Mouse (Mus musculus): ENCODE results near the gene Gjc2.
"Not testable (repeated sequence)": the region's sequence is repeated elsewhere in the genome, so short reads cannot be mapped to it uniquely, and the experiment has no call there.

The Gjc2 gene

GRCm38 (mm10) chr11:59182864-59183331 lies at the start of gene Gjc2:
Gjc2 (minus strand) TSS chr11:59183213.
- no peak for DNase-seq (ENCODE audit: low read depth, low spot score)

GRCm38 (mm10) chr11:59232797-59233196 lies 49.8 kb upstream of the Gjc2 start:
- no peak for DNase-seq (ENCODE audit: low read depth, low spot score)

GRCm38 (mm10) chr11:59230144-59230760 lies 47.2 kb upstream of the Gjc2 start:
- no peak for DNase-seq (ENCODE audit: low read depth, low spot score)

- DNase-seq (ENCODE audit: low read depth, low spot score), result peak; percentile 81
Observed at GRCm38 (mm10) chr11:59228122-59228953, 45.3 kb upstream of the Gjc2 start, which contains the start of gene Arf1. Arf1 (minus strand) TSS chr11:59228270.

- DNase-seq (ENCODE audit: low read depth, low spot score), result no peak
Observed at GRCm38 (mm10) chr11:59227604-59228121, 44.6 kb upstream of the Gjc2 start.

GRCm38 (mm10) chr11:59226787-59227603 lies 44.0 kb upstream of the Gjc2 start:
- no peak for DNase-seq (ENCODE audit: low read depth, low spot score)

GRCm38 (mm10) chr11:59226251-59226650 lies 43.2 kb upstream of the Gjc2 start:
- DNase-seq (ENCODE audit: low read depth, low spot score), result no peak

- no peak for DNase-seq (ENCODE audit: low read depth, low spot score)
Observed at GRCm38 (mm10) chr11:59225167-59225566, 42.2 kb upstream of the Gjc2 start.

GRCm38 (mm10) chr11:59224470-59224869 lies 41.5 kb upstream of the Gjc2 start:
- no peak for DNase-seq (ENCODE audit: low read depth, low spot score)

- DNase-seq (ENCODE audit: low read depth, low spot score), result no peak
Observed at GRCm38 (mm10) chr11:59224025-59224424, 41.0 kb upstream of the Gjc2 start.

GRCm38 (mm10) chr11:59222306-59222705 lies 39.3 kb upstream of the Gjc2 start:
- no peak for DNase-seq (ENCODE audit: low read depth, low spot score)

- DNase-seq (ENCODE audit: low read depth, low spot score), result no peak
Observed at GRCm38 (mm10) chr11:59221604-59222003, 38.6 kb upstream of the Gjc2 start.

GRCm38 (mm10) chr11:59219064-59219463 lies 36.1 kb upstream of the Gjc2 start:
- no peak for DNase-seq (ENCODE audit: low read depth, low spot score)

- no peak for DNase-seq (ENCODE audit: low read depth, low spot score)
Observed at GRCm38 (mm10) chr11:59218389-59218998, 35.5 kb upstream of the Gjc2 start.

GRCm38 (mm10) chr11:59216955-59217354 lies 33.9 kb upstream of the Gjc2 start:
- no peak for DNase-seq (ENCODE audit: low read depth, low spot score)

GRCm38 (mm10) chr11:59212892-59213494 lies 30.0 kb upstream of the Gjc2 start:
- no peak for DNase-seq (ENCODE audit: low read depth, low spot score)

GRCm38 (mm10) chr11:59212320-59212719 lies 29.3 kb upstream of the Gjc2 start:
- not testable (repeated sequence) for DNase-seq (ENCODE audit: low read depth, low spot score)

- DNase-seq (ENCODE audit: low read depth, low spot score), result not testable (repeated sequence)
Observed at GRCm38 (mm10) chr11:59211561-59211960, 28.5 kb upstream of the Gjc2 start.

GRCm38 (mm10) chr11:59210020-59210419 lies 27.0 kb upstream of the Gjc2 start:
- DNase-seq (ENCODE audit: low read depth, low spot score), result no peak

GRCm38 (mm10) chr11:59209580-59209979 lies 26.6 kb upstream of the Gjc2 start:
- DNase-seq (ENCODE audit: low read depth, low spot score), result no peak

- no peak for DNase-seq (ENCODE audit: low read depth, low spot score)
Observed at GRCm38 (mm10) chr11:59209003-59209441, 26.0 kb upstream of the Gjc2 start.

Measured in retina, adult 2 months (tissue).